Mouse (Mus musculus) embryonic facial prominence, embryonic 11.5 days (tissue): Measurements from ENCODE around the gene Sst. TPM values are rescaled to one million over a fixed set of nuclear protein-coding genes. Genes with fewer than 3 reads are reported as not detected.

Experiments
- ATAC-seq: fragments of 200-750 bp; cut with Nextera tagmentation; replicated peaks from 2 replicates; pipeline ENCODE4 v1.8.0; 2017; ENCODE audit warnings: low read depth; ENCODE audit not compliant: insufficient number of reproducible peaks, low FRiP score, low TSS enrichment
- DNase-seq: peaks from one replicate; pipeline ENCODE4 v3.0.0-alpha.2; 2015; ENCODE audit warnings: low spot score
- H3K27ac ChIP-seq: fragments of 300-500 bp; sonication (generic); replicated peaks from 2 replicates; pipeline ENCODE4 v1.5.1; 2014; ENCODE audit warnings: mild to moderate bottlenecking, low read depth, low read length, control low read depth
- H3K27me3 ChIP-seq: fragments of 300-500 bp; sonication (generic); 2 replicates; pipeline ENCODE4 v1.6.1; 2014; ENCODE audit warnings: mild to moderate bottlenecking, low read length, moderate library complexity, mixed read lengths; ENCODE audit not compliant: control insufficient read depth, insufficient read depth
- H3K36me3 ChIP-seq: fragments of 300-500 bp; sonication (generic); replicated peaks from 2 replicates; pipeline ENCODE4 v1.6.1; 2014; ENCODE audit warnings: low read depth, mild to moderate bottlenecking, low read length, moderate library complexity, mixed read lengths; ENCODE audit not compliant: control insufficient read depth, insufficient read depth
- H3K4me1 ChIP-seq: fragments of 300-500 bp; sonication (generic); 2 replicates; pipeline ENCODE4 v1.6.1; 2014; ENCODE audit warnings: low read length, mixed read lengths; ENCODE audit not compliant: control insufficient read depth, insufficient read depth
- H3K4me2 ChIP-seq: fragments of 300-500 bp; sonication (generic); 2 replicates; pipeline ENCODE4 v1.6.1; 2014; ENCODE audit warnings: low read depth, mild to moderate bottlenecking, control low read depth, low read length, moderate library complexity
- H3K4me3 ChIP-seq: fragments of 300-500 bp; sonication (generic); 2 replicates; pipeline ENCODE4 v1.5.1; 2014; ENCODE audit warnings: low read depth, low read length, control low read depth
- H3K9ac ChIP-seq: fragments of 300-500 bp; sonication (generic); replicated peaks from 2 replicates; pipeline ENCODE4 v1.6.1; 2014; ENCODE audit warnings: mild to moderate bottlenecking, control low read depth, low read length
- H3K9me3 ChIP-seq: fragments of 300-500 bp; sonication (generic); replicated peaks from 2 replicates; pipeline ENCODE4 v1.6.1; 2016; ENCODE audit warnings: mild to moderate bottlenecking, low read length, inconsistent platforms, mixed read lengths; ENCODE audit not compliant: control insufficient read depth
- WGBS: fragments of 180-500 bp; shearing (Covaris S2); extraction: QIAGEN DNeasy Blood & Tissue Kit; methylation state at CpG from one replicate; pipeline ENCODE4 v1.1.7; 2014; 5-methylcytosine and 5-hydroxymethylcytosine counted together
- polyA plus RNA-seq: library from polyadenylated mRNA; unstranded; fragments of >200 nt; fragmentation: Nextera tagmentation; extraction: Ambion mirVana; gene quantifications from 2 replicates; pipeline ENCODE4 v1.2.1, GENCODE M21; 2014

The Sst gene
- polyA plus RNA-seq, 1 experiment from 2014 or later = 61.2 TPM

- ATAC-seq (no peak), DNase-seq (no peak)
- H3K4me3 ChIP-seq = no peak overlapping the region
- H3K4me2 ChIP-seq = no peak overlapping the region
- H3K27ac ChIP-seq = no peak overlapping the region
- H3K27me3 ChIP-seq = no peaks in the 10 kb centered on the region
- H3K9ac ChIP-seq = no peak overlapping the region
- H3K9me3 ChIP-seq = no peaks in the 10 kb centered on the region; the same call in 1 of the 2 replicates
- H3K36me3 ChIP-seq = no peaks in the 10 kb centered on the region
- no peaks in the 10 kb centered on the region for H3K4me1 ChIP-seq
Measured at GRCm38 (mm10) chr16:23849720-23850119, 41.0 kb downstream of the Sst start.

GRCm38 (mm10) chr16:23849176-23849575, 41.6 kb downstream of the Sst start:
- Histone ChIP-seq H3K36me3 (no peaks in the 10 kb centered on the region), H3K9me3 (no peaks in the 10 kb centered on the region; the same call in 1 of the 2 replicates), H3K4me1 (no peaks in the 10 kb centered on the region), H3K9ac (no peak overlapping the region), H3K4me2 (no peak overlapping the region), H3K27me3 (no peaks in the 10 kb centered on the region), H3K4me3 (no peak overlapping the region), H3K27ac (no peak overlapping the region)
- ATAC-seq (no peak), DNase-seq (no peak)

DNA sequence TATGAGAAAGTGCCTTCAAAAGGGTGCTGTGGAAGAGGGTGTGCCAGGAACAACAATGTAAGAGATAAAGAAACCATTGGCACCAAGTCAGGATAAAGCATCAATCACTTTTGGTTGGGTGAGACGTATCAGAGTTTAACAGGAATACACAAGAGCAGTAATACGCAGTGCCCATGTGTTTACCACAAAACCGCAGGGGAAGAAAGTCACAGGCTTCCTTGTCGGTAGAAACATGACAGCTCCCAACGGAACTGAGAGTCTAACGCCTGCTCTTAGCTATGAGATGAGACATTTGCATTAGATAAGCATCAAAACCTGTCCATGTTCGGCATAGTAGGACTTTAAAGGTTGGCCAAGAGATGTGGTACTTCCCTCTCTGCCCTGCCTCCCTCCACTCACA, 46.1 kb downstream of the Sst start:
- no peak for ATAC-seq
- DNase-seq = no peak
- Histone ChIP-seq H3K4me1 (no peaks in the 10 kb centered on the region), H3K27ac (no peak overlapping the region), H3K27me3 (no peaks in the 10 kb centered on the region), H3K36me3 (no peaks in the 10 kb centered on the region), H3K4me2 (no peak overlapping the region), H3K9me3 (no peaks in the 10 kb centered on the region; the same call in 1 of the 2 replicates), H3K9ac (no peak overlapping the region), H3K4me3 (no peak overlapping the region)
- WGBS = 84% methylated on average over 7 of the region's 7 CpGs

DNA sequence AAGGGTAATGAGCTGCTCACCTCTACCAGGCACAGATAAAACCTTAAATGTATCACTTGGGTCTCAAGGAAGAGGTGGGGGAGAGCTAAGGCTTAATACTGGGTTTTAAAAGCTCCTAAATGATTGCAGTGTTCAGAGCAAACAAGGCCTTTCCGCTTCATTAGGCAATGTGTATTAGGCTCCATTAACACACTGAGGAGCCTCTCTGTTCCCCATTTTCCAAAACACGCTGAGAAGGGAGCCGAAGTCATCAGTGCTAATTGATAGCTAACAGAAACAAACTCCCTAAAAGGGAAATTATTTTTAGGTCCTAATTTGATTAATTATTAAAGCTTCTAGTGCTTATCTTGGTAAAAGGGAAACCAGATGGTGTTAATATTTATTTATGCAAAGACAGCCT, 48.1 kb downstream of the Sst start:
- no peak for ATAC-seq
- Histone ChIP-seq H3K27me3 (no peaks in the 10 kb centered on the region), H3K27ac (no peak overlapping the region), H3K9me3 (no peaks in the 10 kb centered on the region; the same call in 1 of the 2 replicates), H3K4me1 (no peaks in the 10 kb centered on the region), H3K4me2 (no peak overlapping the region), H3K9ac (no peak overlapping the region), H3K36me3 (no peaks in the 10 kb centered on the region), H3K4me3 (no peak overlapping the region)
- WGBS = 50% methylated on average over 3 of the region's 3 CpGs
- DNase-seq = no peak

Other genes starting within 250 kb of the Sst start
- gene Rtp2, start 41.4 kb upstream of the Sst start, polyA plus RNA-seq = not detected in 2 replicates
- gene Gm37419, start 97.5 kb upstream of the Sst start, polyA plus RNA-seq = not detected in 2 replicates
- 0.25 and 0.56 TPM in 2 replicates for gene Bcl6, start 97.9 kb upstream of the Sst start, polyA plus RNA-seq